Mouse (Mus musculus): ENCODE measurements at regions not wholly inside any gene's neighbourhood (a gene's known extent, or its start where the extent isn't known, plus 50 kb on each side); places are given as distances from the start of the nearest gene placed in this dataset.

GRCm38 (mm10) chr1:121154616-121155015, 177.8 kb downstream of the Insig2 start:
- DNase-seq (ENCODE audit: low read depth, low spot score), result no peak

GRCm38 (mm10) chr1:121168651-121169050, 163.7 kb downstream of the Insig2 start:
- no peak for DNase-seq (ENCODE audit: low read depth, low spot score)

- DNase-seq (ENCODE audit: low read depth, low spot score), result no peak
These were observed 155.8 kb downstream of the Insig2 start for GRCm38 (mm10) chr1:121176541-121176940.

- DNase-seq (ENCODE audit: low read depth, low spot score), result no peak
These were observed 155.1 kb downstream of the Insig2 start for GRCm38 (mm10) chr1:121177136-121177907.

GRCm38 (mm10) chr1:121177908-121178311, 154.5 kb downstream of the Insig2 start:
- DNase-seq (ENCODE audit: low read depth, low spot score), result no peak

GRCm38 (mm10) chr1:121178611-121179245, 153.7 kb downstream of the Insig2 start:
- no peak for DNase-seq (ENCODE audit: low read depth, low spot score)

GRCm38 (mm10) chr1:121180273-121181030, 151.9 kb downstream of the Insig2 start:
- peak; percentile 30 for DNase-seq (ENCODE audit: low read depth, low spot score)

- DNase-seq (ENCODE audit: low read depth, low spot score), result no peak
These were observed 143.5 kb downstream of the Insig2 start for GRCm38 (mm10) chr1:121188895-121189294.

- no peak for DNase-seq (ENCODE audit: low read depth, low spot score)
These were observed 137.6 kb downstream of the Insig2 start for GRCm38 (mm10) chr1:121194800-121195199.

- DNase-seq (ENCODE audit: low read depth, low spot score), result no peak
These were observed 116.5 kb downstream of the Insig2 start for GRCm38 (mm10) chr1:121215843-121216242.

GRCm38 (mm10) chr1:121224250-121224649, 108.1 kb downstream of the Insig2 start:
- no peak for DNase-seq (ENCODE audit: low read depth, low spot score)

- no peak for DNase-seq (ENCODE audit: low read depth, low spot score)
These were observed 105.7 kb downstream of the Insig2 start for GRCm38 (mm10) chr1:121226466-121227232.

GRCm38 (mm10) chr1:121227233-121227594, 105.2 kb downstream of the Insig2 start:
- DNase-seq (ENCODE audit: low read depth, low spot score), result no peak

- no peak for DNase-seq (ENCODE audit: low read depth, low spot score)
These were observed 88.8 kb downstream of the Insig2 start for GRCm38 (mm10) chr1:121243576-121243975.

GRCm38 (mm10) chr1:121247556-121247955, 84.8 kb downstream of the Insig2 start:
- no peak for DNase-seq (ENCODE audit: low read depth, low spot score)

- DNase-seq (ENCODE audit: low read depth, low spot score), result no peak
These were observed 83.3 kb downstream of the Insig2 start for GRCm38 (mm10) chr1:121249081-121249480.

GRCm38 (mm10) chr1:121250686-121251085, 81.7 kb downstream of the Insig2 start:
- no peak for DNase-seq (ENCODE audit: low read depth, low spot score)

- DNase-seq (ENCODE audit: low read depth, low spot score), result no peak
These were observed 80.3 kb downstream of the Insig2 start for GRCm38 (mm10) chr1:121252056-121252455.

GRCm38 (mm10) chr1:121254196-121254595, 78.2 kb downstream of the Insig2 start:
- DNase-seq (ENCODE audit: low read depth, low spot score), result no peak
